Mouse (Mus musculus) hindbrain, embryonic 15.5 days (tissue): Measurements from ENCODE around the gene Tenm4. TPM values are rescaled to one million over a fixed set of nuclear protein-coding genes. Genes with fewer than 3 reads are reported as not detected.
"Not testable (repeated sequence)": the region's sequence is repeated elsewhere in the genome, so short reads cannot be mapped to it uniquely, and the experiment has no call there.

Experiments used
- ATAC-seq: fragments of 200-750 bp; cut with Nextera tagmentation; 2 replicates; pipeline ENCODE4 v1.8.0; 2017; ENCODE audit warnings: low read depth, moderate number of reproducible peaks, moderate TSS enrichment; ENCODE audit not compliant: low FRiP score
- H3K27ac ChIP-seq: fragments of 300-500 bp; sonication (generic); replicated peaks from 2 replicates; pipeline ENCODE4 v1.5.1; 2015; ENCODE audit warnings: mild to moderate bottlenecking, inconsistent platforms
- H3K27me3 ChIP-seq: fragments of 300-500 bp; sonication (generic); 2 replicates; pipeline ENCODE4 v1.6.1; 2015; ENCODE audit warnings: control low read depth, inconsistent platforms
- H3K36me3 ChIP-seq: fragments of 300-500 bp; sonication (generic); 2 replicates; pipeline ENCODE4 v1.6.1; 2015; ENCODE audit warnings: control low read depth, inconsistent platforms
- H3K4me1 ChIP-seq: fragments of 300-500 bp; sonication (generic); replicated peaks from 2 replicates; pipeline ENCODE4 v1.6.1; 2015; ENCODE audit warnings: control low read depth, inconsistent platforms
- H3K4me2 ChIP-seq: fragments of 300-500 bp; sonication (generic); 2 replicates; pipeline ENCODE4 v1.6.1; 2015; ENCODE audit warnings: moderate library complexity, mild to moderate bottlenecking, inconsistent platforms
- H3K4me3 ChIP-seq: fragments of 300-500 bp; sonication (generic); 2 replicates; pipeline ENCODE4 v1.5.1; 2015; ENCODE audit warnings: mild to moderate bottlenecking, inconsistent platforms
- H3K9ac ChIP-seq: fragments of 300-500 bp; sonication (generic); 2 replicates; pipeline ENCODE4 v1.6.1; 2015; ENCODE audit warnings: inconsistent platforms
- H3K9me3 ChIP-seq: fragments of 300-500 bp; sonication (generic); 2 replicates; pipeline ENCODE4 v1.6.1; 2016; ENCODE audit warnings: control low read depth, inconsistent platforms
- WGBS: fragments of 180-500 bp; shearing (Covaris S2); methylation state at CpG from one replicate; pipeline ENCODE4 v1.1.7; 2015; 5-methylcytosine and 5-hydroxymethylcytosine counted together
- polyA plus RNA-seq: library from polyadenylated mRNA; unstranded; fragments of >200 nt; fragmentation: Nextera tagmentation; extraction: Ambion mirVana; gene quantifications from 2 replicates; pipeline ENCODE4 v1.2.1, GENCODE M21; 2015

Gene Tenm4
- polyA plus RNA-seq, 1 experiment from 2014 or later, result 39.0 TPM

- Histone ChIP-seq H3K4me3 (no peak overlapping the region), H3K9ac (no peak overlapping the region), H3K36me3 (no peaks in the 10 kb centered on the region), H3K27ac (no peak overlapping the region), H3K27me3 (no peaks in the 10 kb centered on the region; the same call in 1 of the 2 replicates), H3K9me3 (no peaks in the 10 kb centered on the region), H3K4me1 (peaks cover 12% of the 10 kb centered on the region; the same call in 1 of the 2 replicates), H3K4me2 (no peak overlapping the region)
- no peak for ATAC-seq
- 67% methylated on average over 12 of the region's 12 CpGs for WGBS
Measured at GRCm38 (mm10) chr7:96910310-96910960, 739.4 kb downstream of the Tenm4 start.

- Histone ChIP-seq H3K9ac (no peak overlapping the region), H3K27me3 (peaks cover 2% of the 10 kb centered on the region; the same call in 1 of the 2 replicates), H3K36me3 (no peaks in the 10 kb centered on the region), H3K4me2 (no peak overlapping the region), H3K4me1 (no peaks in the 10 kb centered on the region), H3K9me3 (no peaks in the 10 kb centered on the region), H3K4me3 (no peak overlapping the region), H3K27ac (no peak overlapping the region)
- WGBS, result 9% methylated on average over 6 of the region's 6 CpGs
- peak; percentile 59; the same call in 1 of the 2 replicates for ATAC-seq
Measured at GRCm38 (mm10) chr7:96914031-96914430, 743.0 kb downstream of the Tenm4 start.

- H3K9me3 ChIP-seq, result no peaks in the 10 kb centered on the region
- no peak overlapping the region for H3K9ac ChIP-seq
- peak; percentile 67 for ATAC-seq
- H3K4me3 ChIP-seq, result no peak overlapping the region
- no peaks in the 10 kb centered on the region for H3K4me1 ChIP-seq
- H3K27ac ChIP-seq, result no peak overlapping the region
- 1% methylated on average over 2 of the region's 2 CpGs for WGBS
- H3K4me2 ChIP-seq, result no peak overlapping the region
- no peaks in the 10 kb centered on the region for H3K36me3 ChIP-seq
- peaks cover 2% of the 10 kb centered on the region; the same call in 1 of the 2 replicates for H3K27me3 ChIP-seq
Measured at GRCm38 (mm10) chr7:96915452-96916105, 744.5 kb downstream of the Tenm4 start.

- H3K36me3 ChIP-seq, result no peaks in the 10 kb centered on the region
- H3K4me3 ChIP-seq, result no peak overlapping the region
- ATAC-seq, result no peak
- H3K9me3 ChIP-seq, result no peaks in the 10 kb centered on the region
- no peak overlapping the region for H3K27ac ChIP-seq
- H3K9ac ChIP-seq, result no peak overlapping the region
- 26% methylated on average over 7 of the region's 7 CpGs for WGBS
- H3K4me1 ChIP-seq, result no peaks in the 10 kb centered on the region
- H3K27me3 ChIP-seq, result 0 out of 2 replicates have a peak, but pooled peaks cover 2% of the 10 kb centered on the region
- no peak overlapping the region for H3K4me2 ChIP-seq
Measured at GRCm38 (mm10) chr7:96920447-96921095, 749.5 kb downstream of the Tenm4 start.

- no peak overlapping the region for H3K27ac ChIP-seq
- no peak overlapping the region for H3K4me3 ChIP-seq
- H3K9me3 ChIP-seq, result no peaks in the 10 kb centered on the region
- no peaks in the 10 kb centered on the region for H3K4me1 ChIP-seq
- ATAC-seq, result no peak
- H3K9ac ChIP-seq, result no peak overlapping the region
- 90% methylated on average over 2 of the region's 2 CpGs for WGBS
- no peaks in the 10 kb centered on the region for H3K36me3 ChIP-seq
- H3K4me2 ChIP-seq, result no peak overlapping the region
- H3K27me3 ChIP-seq, result no peaks in the 10 kb centered on the region
Measured at GRCm38 (mm10) chr7:96922927-96923326, 751.9 kb downstream of the Tenm4 start.

GRCm38 (mm10) chr7:96943715-96944377 is 772.8 kb downstream of the Tenm4 start:
- no peaks in the 10 kb centered on the region for H3K4me1 ChIP-seq

GRCm38 (mm10) chr7:96946501-96946900 is 775.5 kb downstream of the Tenm4 start:
- H3K9me3 ChIP-seq, H3K4me3 ChIP-seq, H3K27ac ChIP-seq, H3K27me3 ChIP-seq, H3K9ac ChIP-seq, H3K4me1 ChIP-seq, ATAC-seq, H3K4me2 ChIP-seq, H3K36me3 ChIP-seq: not testable (repeated sequence)
- 91% methylated on average over 8 of the region's 8 CpGs for WGBS

More at GRCm38 (mm10) chr7:96943715-96944377, 772.8 kb downstream of the Tenm4 start:
- H3K9ac ChIP-seq, result no peak overlapping the region
- ATAC-seq, result no peak
- no peak overlapping the region for H3K4me2 ChIP-seq
- no peaks in the 10 kb centered on the region for H3K27me3 ChIP-seq
- H3K9me3 ChIP-seq, result no peaks in the 10 kb centered on the region
- no peak overlapping the region for H3K4me3 ChIP-seq
- H3K27ac ChIP-seq, result no peak overlapping the region
- 72% methylated on average over 5 of the region's 5 CpGs for WGBS
- H3K36me3 ChIP-seq, result no peaks in the 10 kb centered on the region

GRCm38 (mm10) chr7:96951281-96952051 is 780.4 kb downstream of the Tenm4 start, which contains the start of gene Nars2:
Nars2 (plus strand) TSS chr7:96951505.
- no peaks in the 10 kb centered on the region for H3K27me3 ChIP-seq
- peak; percentile 100 for ATAC-seq
- H3K4me3 ChIP-seq, result peak within 1 kb of the TSS; percentile 98
- H3K4me2 ChIP-seq, result peak within 1 kb of the TSS; percentile 93
- under 1% methylated on average over 62 of the region's 62 CpGs for WGBS
- peaks cover 17% of the 10 kb centered on the region for H3K4me1 ChIP-seq
- no peaks in the 10 kb centered on the region for H3K9me3 ChIP-seq
- H3K36me3 ChIP-seq, result no peaks in the 10 kb centered on the region
- peak within 1 kb of the TSS; percentile 89 for H3K9ac ChIP-seq
- H3K27ac ChIP-seq, result peak within 1 kb of the TSS; percentile 88

GRCm38 (mm10) chr7:96952094-96952493 is 781.0 kb downstream of the Tenm4 start:
- H3K4me2 ChIP-seq, result peak overlapping the region; percentile 93
- 0 out of 2 replicates have a peak, but pooled peaks cover 2% of the 10 kb centered on the region for H3K36me3 ChIP-seq
- no peaks in the 10 kb centered on the region for H3K27me3 ChIP-seq
- no peaks in the 10 kb centered on the region for H3K9me3 ChIP-seq
- ATAC-seq, result no peak
- peaks cover 17% of the 10 kb centered on the region for H3K4me1 ChIP-seq
- H3K4me3 ChIP-seq, result peak overlapping the region; percentile 98
- WGBS, result 44% methylated on average over 5 of the region's 5 CpGs
- H3K27ac ChIP-seq, result no peak overlapping the region
- H3K9ac ChIP-seq, result peak overlapping the region; percentile 89; the same call in 1 of the 2 replicates

GRCm38 (mm10) chr7:96959168-96959567 is 788.1 kb downstream of the Tenm4 start:
- H3K9me3 ChIP-seq, result no peaks in the 10 kb centered on the region
- no peak overlapping the region for H3K4me3 ChIP-seq
- H3K9ac ChIP-seq, result no peak overlapping the region
- H3K27ac ChIP-seq, result no peak overlapping the region
- H3K27me3 ChIP-seq, result no peaks in the 10 kb centered on the region
- no peaks in the 10 kb centered on the region for H3K4me1 ChIP-seq
- no peak overlapping the region for H3K4me2 ChIP-seq
- 98% methylated on average over 5 of the region's 5 CpGs for WGBS
- ATAC-seq, result no peak
- H3K36me3 ChIP-seq, result peaks cover 20% of the 10 kb centered on the region; the same call in 1 of the 2 replicates
